Mouse (Mus musculus): ENCODE results near the gene Sel1l3.

Gene Sel1l3

DNA sequence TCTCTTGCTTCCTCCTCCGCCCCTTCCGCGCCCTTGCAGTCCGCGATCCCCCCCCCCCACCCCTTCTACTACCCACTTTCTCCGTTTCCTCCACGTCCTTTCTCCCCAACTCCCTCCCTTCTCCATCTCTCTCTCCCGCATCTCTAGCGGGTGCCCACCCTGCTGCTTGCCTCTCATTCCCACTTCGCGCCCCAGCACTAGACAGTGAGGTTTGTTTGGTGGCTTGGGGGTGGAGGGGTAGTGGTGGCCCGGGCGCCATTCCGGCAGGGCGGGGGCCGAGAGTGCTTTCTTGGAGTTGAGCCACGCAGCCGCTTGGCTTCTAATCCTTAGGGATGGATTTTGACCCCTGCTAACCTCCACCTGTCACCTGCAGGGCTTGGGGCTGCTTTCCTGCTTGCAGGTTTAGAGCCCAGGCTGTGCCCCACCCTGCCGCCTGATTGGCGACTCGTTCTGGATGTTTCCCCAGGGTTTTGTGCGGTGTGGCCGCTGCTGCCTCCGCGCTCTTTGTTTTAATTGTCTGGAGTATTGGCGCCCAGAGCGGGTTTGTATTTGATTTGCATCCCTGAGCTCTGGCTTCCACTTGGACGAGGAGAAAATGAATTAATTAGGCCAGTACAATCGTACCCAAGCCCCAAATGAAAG, at the start of gene Sel1l3:
TSS of gene Sel1l3 (minus strand) at position 217 of the 642 bp plus-strand sequence.
- peak; percentile 56 for DNase-seq (ENCODE audit: low spot score)

DNA sequence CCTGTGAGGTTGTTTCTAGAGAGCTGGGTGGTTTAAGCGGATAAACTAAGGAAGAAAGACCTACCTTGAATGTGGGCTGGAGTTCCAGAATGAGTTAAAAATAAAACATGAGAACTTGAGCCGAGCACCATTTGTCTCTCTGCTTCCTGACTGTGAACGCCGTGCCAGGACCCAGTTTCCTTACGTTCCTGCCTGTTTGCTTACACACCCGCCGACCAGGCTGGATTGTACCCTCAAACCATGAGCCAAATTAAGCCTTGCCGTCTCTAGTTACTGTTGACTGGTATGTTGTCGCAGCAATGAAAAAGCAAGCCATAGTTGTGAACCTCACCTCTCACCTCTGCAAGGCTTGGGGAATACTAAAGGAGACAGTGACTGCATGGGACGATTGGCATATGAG, 48.3 kb upstream of the Sel1l3 start:
- no peak for DNase-seq (ENCODE audit: low spot score)

DNA sequence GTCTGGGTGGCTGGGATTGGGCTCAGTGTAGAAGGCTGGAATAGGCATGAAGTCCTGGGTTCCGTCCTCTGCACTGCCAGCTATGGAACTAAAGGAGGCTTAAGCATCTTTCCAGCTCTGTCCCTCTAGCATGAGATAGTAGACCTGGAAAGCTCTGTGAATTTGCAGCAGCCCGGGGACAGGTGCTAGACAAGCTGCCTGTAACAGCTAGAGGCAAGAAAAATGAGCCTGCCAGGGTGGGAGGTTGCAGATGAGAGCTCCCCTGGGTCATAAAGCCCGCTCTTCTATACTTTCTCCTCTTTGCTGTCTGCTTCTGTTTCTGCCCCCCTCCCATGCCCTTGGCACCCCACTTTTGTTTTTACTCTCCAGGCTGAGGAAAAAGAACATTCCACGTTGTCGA, 46.2 kb upstream of the Sel1l3 start:
- no peak for DNase-seq (ENCODE audit: low spot score)

DNA sequence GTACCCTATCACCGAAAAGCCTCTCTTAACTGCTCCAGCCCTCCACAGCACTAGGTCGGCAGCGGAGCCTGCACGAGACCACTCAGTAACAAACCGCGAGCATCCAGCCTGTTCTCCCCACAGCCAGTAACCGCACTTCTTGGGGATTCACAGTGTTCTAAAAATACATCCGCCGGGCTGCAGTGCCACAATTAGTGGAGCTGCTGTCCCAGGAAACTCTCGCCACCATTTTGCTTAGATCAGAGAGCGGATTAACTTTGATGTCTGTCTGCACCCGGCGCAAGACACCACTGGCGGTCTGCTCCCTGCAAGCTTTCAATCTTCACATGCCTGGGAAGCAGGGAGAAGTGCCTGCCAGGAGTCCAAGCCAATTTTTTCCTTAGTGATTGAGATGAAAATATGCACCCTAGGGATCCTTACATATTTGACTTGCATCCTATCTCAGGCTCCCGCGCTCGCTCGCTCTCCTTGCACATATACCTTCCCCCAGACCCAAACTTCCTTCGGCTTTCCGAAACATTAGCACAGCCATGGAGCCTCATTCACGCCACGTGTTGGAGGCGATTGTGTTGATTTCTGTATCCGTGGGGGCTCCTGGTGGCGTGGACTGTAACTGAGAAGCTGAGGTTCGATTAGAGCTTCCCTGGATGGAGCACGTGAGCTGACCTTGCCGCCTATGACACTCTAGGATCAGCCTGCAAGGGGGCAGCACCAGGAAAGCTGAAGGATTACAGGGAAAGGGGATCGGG, 44.5 kb upstream of the Sel1l3 start:
- DNase-seq (ENCODE audit: low spot score) = peak; percentile 64

DNA sequence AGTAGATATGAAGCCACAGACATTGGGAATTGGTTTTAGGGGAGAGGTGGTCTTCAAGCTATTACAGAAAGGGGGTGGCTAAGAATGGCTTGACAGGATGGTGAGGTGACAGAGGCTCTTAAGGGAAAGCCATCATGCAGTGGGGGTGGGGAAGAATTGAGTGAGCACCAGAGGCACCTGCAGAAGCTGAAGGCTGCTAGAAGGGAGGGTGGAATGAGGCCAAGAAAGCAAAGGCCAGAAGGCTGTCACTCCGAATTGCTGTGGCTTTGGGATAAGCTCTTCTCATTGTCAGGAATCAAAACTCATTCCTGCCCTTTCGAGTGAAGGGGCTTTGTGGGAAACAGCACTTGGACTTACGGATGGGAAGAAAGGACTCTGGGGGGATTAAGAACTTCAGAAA, 41.1 kb upstream of the Sel1l3 start:
- DNase-seq (ENCODE audit: low spot score) = no peak

DNA sequence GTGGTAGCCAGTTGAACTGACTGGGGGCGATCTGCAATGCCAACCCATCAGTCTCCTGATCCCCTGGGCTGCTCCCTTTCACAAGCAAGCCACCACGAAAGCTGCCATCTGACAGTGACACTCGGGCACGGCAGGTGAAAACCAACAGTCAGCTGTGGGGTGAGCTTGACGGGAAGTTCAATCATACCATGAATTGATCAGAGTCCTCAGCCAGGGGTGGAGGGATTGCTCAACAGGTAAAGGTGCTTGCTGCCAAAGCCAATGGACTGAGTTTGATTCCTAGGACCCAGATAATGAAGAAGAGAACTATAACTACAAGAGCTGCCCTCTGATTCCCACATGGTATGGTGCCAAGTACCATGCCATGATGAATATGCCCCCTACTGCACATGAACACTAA, 40.4 kb upstream of the Sel1l3 start:
- no peak for DNase-seq (ENCODE audit: low spot score)

DNA sequence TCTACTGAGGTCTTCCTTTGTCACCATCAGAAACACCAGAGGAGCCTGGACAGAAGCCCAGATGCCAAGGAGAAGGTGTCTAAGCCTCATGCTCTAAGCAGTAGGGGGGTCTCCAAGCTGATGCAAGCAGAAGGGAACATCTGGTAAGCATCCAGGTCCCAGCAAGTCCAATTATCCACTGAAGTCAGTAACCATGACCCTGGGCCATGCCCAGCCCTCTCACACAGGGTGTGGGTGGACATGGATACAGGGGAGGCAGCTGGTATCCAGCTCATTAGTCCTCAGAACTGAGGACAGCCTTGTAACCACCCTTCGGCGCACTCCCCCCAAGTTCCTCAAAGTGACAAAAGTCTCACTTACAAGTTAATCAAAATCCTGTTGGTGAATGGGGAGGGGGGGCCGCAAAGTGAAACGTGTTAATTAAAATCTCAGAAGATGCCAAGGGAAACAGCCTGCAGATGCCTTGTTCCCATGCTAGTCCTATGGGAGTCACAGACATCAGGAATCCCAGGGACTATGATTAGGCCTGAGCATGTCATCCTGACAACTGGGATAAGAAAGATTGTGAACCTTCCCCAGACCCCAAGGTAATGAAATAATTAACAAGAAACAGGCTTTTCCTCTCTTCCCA, 35.8 kb upstream of the Sel1l3 start:
- DNase-seq (ENCODE audit: low spot score) = peak; percentile 45

DNA sequence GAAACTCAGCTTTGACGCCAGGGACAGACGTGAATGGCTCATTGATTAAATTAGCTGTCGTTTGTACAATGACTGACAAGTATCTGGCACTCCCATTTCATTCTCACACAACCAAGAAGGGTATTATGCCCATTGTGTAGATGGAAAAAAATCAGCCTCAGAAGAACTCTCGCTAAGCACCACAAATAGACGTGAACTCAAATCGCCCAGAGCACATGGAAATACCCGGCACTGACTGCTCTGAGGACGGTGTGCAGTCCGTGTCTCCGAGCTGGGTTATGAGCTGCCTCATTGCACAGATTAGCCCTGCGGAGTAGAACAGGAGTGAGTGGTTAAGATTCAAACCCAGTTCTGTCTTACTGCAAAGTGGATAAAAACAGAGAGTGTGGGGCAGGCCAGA, 34.8 kb upstream of the Sel1l3 start:
- DNase-seq (ENCODE audit: low spot score) = no peak

DNA sequence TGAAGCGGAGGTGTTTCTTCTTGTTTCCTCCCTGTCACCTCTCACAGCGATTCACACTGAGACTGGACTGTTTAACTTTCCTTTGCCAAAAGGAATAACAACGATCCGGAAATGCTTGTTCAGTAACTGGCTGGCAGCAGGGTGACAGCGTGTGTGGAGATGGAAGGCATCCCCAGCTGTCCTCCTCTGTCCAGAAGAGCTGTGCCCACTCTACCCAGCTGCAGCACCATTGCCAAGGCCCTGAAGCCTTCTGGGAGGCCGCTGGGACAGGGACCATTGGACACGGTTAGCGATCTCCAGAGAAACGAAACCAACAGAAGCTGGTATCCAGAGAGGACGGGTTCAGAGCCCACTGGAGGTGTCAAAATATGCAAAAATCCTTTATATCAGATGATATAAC, 30.2 kb upstream of the Sel1l3 start:
- DNase-seq (ENCODE audit: low spot score) = no peak

DNA sequence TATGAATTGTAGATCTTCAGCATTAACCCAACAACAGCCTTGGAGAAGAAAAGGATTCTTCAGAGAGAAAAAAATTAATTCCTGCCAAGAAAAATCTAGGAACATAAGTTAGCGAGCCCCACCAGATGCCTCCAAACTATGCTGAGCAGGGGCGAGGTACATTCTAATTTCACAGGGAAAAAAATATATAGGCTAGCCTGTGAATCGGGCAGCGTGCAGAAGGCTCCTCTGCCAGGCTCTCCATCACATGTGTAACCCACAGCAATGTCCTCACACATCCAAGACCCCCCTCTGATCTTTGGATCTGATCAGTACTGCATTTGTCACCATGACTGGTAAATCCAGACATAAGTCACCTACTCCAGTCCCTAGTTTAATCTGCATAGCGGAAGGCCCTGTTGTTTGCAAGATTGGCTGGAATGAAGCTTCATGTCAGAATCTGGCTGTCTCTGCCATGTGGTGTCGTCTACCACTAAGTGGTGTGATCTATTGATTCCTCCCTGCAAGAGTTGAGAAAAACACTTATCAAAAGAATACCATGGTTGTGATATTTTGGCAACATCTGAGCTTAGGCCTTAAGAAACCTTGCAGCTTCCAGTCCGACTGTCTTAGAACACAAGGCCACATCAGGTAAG, 29.3 kb upstream of the Sel1l3 start:
- DNase-seq (ENCODE audit: low spot score) = no peak

DNA sequence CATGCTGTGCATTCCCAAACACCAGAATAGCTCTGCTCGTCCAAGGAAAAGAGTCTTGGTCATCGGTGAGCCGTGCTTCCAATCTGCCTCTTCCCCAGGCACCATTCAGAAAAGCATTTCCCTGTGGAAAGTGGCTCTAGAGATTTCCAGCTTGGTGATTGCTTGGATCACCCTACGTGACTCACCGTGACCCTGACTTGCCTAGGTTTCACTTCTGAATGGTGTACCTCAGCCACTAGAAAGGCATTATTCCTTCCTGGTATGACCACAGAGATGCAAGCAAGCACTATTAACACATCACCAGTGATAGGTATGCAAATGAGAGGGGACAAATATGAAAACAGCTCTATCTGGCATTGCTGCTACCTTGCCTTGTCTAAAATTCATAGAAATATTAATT, 28.2 kb upstream of the Sel1l3 start:
- DNase-seq (ENCODE audit: low spot score) = no peak

DNA sequence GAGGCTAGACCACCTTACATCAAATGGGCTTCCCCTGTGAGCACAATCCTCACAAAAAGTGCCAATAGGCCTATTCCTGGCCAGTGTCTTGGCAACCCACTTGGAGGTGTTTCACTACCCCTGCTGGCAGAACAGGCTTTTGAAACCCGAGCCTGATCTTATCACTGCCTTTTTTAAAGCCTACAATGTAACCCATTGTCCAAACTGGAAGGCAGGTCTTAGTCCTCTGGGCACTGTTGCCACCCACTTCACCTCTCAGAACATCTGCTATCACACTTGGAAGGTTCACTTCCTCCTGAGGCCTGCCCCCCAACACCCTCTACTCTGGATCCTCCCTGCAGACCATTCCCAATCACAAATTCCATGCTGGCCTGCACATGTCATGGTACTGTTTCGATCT, 27.4 kb upstream of the Sel1l3 start:
- DNase-seq (ENCODE audit: low spot score) = no peak

DNA sequence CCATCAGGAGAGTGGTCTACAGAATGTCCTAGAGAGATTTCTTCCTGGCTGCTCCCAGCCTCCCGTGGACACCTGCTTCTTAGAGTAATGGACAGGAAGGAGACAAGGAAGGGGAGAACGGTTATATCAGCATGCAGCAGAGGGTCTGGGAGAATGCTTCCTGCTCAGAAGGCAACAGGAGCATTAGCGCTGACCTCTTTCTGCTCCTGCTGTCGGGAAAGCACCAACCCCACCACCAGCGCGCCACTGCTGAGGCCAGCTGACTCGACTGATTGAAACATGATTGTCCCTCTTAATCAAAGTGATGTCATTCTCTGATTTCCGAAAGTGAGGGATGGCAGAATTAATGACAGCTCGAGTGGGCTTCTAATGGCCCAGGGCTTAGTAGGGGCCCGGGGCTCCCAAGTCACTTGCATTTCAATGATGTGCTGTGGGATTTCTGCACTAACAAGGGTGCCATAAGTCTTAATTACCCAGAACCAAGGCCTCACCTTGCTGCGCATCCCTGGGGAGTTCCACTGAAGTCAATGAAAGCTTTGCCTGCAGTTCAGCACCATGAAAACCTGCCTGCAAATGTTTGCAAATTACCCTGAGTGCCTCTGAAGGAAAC, 26.2 kb upstream of the Sel1l3 start:
- DNase-seq (ENCODE audit: low spot score) = peak; percentile 51

DNA sequence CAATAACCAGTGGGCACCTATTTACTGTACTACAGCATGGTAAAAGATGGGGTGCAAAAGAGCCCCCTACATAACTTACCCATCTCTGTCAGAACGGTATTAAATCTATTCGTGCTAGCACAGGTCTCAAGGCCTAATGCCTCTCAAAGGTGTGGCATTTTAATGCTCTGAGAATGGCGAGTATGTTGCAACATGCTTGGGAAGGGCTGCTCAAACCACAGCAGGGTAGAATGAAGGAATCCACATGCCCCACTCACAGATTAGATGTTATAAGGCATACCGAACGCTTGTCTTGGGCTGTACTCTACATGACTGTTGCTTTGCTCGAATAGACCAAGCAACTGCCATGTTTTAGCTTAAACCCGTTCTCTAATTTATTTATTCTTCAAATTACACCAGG, 25.5 kb upstream of the Sel1l3 start:
- DNase-seq (ENCODE audit: low spot score) = no peak

DNA sequence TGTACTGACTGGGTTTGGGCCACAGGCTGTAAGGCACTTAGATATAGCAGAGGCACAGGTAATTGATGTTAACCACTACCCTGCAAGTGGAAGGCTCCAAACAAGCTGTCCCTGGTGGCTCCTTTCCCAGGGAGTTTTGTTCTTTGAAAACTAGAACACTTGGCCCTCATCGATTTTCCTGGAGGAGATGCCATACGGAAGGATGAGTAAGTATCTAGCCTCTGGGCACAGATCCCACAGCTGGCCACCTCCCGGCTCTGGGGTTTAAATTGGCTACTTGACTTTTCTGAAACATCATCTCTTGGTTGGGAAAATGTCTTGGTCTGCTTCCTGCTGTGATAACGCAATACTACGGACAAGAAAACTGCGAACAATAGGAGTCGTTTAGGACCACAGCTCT, 25.0 kb upstream of the Sel1l3 start:
- no peak for DNase-seq (ENCODE audit: low spot score)

DNA sequence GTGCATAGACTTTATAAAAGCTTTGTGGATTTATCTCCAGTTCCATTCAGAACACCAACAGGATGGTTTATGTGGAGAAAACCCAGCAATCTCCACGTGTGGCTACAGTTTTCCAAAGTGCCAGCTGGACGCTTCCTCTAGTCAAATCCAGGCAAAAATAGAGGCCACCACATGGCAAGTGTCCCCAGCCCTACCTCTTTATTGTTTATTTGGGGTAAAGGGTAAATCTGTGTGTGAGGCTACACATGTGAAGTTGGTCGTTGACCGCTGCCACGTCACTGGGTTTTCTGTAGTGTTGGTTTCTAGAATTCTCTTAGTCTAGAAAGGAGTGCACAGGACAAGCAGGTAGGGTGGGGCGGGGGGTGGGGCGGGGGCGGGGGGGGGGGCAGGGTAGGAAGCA, 23.0 kb upstream of the Sel1l3 start:
- no peak for DNase-seq (ENCODE audit: low spot score)

DNA sequence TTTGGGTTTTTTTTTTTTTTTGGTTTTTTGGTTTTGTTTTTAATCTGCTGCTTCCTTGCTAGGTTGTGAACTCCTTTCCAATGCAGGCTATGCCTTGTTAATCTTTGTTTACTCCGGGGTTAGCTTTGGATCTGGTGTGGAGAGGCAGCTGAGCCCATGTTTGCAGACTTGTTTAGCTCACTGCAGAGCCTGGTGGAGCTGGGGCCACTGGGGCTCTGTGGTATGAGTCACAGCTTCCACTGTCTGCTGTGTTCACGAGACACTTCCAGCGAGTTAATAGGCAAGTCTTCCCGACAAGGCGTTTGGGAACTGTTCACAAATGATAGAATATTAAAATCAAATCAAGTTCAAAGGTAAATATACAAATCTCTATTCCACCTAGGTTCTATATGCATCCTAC, 22.4 kb upstream of the Sel1l3 start:
- DNase-seq (ENCODE audit: low spot score) = no peak

DNA sequence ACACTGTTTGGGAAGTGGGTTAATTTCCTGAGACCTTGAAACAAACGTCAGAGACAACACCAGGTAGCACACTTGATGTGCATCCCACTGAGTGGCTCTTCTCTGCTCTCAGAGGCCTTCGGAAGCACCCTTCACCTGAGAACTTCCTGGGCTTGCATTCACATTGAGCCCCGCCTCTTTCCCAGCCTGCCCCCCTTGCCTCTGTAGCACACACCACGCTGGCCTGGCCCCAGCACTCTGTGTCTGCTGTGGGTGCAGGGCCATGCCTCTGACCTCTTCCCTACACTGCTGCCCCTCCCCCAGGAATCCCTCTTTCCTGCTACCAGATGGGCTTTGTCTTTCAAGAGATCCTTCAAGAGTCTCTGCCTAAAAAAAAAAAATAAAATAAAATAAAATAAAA, 21.8 kb upstream of the Sel1l3 start:
- DNase-seq (ENCODE audit: low spot score) = peak; percentile 43

DNA sequence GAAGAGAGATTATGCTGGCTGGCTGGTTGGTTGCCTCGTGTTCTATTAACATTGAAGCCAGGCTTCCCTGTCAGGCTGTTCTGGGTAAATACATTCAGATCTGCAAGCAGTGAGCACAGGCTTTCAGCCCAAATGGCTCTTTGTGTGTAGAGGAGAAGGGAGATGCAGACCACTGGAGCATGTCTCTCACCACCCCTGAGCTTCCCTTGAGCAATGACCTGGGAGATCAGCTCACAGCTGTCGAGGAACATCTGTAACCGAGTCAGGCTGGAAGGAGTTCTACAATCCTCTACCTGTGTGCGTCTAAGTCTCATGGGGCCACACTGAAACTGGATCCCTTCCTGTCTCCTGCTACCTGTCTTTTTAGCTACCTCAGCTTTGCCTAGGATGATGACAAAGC, 16.8 kb upstream of the Sel1l3 start:
- DNase-seq (ENCODE audit: low spot score) = no peak

DNA sequence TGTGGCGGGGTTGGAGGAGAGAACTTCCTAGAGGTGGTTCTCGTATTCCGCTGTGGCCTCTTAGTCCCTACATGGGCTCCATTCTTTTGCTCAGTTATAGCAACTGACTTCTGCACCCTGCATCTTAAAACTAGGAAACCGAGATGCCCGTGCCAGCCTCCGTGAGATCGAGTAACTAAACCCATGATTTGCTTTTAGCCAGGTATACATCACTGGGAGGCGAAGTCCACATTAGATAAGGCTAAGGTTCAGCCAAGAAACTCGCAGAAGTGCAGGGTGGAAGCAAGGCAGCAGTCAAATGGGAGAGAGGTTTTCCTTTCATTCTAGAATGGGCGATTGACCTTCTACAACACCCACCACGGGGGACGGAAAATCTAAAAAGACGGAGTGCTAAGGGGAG, 11.7 kb upstream of the Sel1l3 start:
- DNase-seq (ENCODE audit: low spot score) = no peak

DNA sequence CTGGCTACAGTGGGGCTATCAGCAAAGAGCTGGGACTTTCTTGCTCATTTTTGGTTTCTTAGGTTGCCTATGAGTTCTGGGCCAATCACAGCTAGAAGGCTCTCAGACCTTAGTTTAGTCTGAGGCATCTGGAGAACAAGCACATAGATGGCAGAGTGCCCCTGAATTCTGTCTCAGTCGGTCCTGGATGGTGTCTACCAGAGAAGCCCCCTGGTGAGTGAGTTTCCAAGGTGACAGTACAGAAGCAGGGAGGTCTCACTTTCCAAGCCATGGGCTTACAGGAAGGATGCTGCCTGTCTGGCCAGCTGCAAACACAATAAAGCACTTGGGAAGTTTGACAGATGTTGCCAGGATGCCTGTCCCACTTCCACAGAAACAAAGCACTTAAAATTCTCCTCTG, 1.1 kb upstream of the Sel1l3 start:
- peak; percentile 60 for DNase-seq (ENCODE audit: low spot score)

DNA sequence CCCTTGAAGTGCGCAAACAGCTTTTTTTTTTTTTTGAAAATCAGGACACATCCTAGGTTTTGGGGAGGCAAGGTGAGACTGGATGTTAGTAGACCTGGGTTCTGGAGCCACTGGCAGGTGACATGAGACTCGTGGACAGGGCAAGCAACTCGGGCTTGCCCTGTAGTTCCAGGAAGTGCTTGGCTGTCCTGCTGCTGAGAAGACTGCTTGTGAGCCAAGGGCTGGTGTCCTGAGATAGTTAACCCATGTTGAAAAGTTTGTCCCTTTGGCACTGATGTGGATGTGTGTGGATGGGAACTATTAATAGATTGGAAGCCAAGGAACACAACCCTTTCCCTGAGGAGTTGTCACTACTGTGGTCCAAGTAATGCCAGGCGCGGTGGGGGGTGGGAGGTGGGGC, 635 bp upstream of the Sel1l3 start:
- peak; percentile 20 for DNase-seq (ENCODE audit: low spot score)
